Mouse (Mus musculus) erythroblast, adult 5-6 weeks (primary cell): ENCODE measurements around the gene Ppm1d. TPM values are rescaled to one million over a fixed set of nuclear protein-coding genes. Genes with fewer than 3 reads are reported as not detected.

Experiments used
- ATAC-seq: replicated peaks from 2 replicates; pipeline ENCODE4 v1.8.0; 2016; ENCODE audit warnings: moderate number of reproducible peaks, mild to moderate bottlenecking, moderate TSS enrichment, inconsistent platforms; ENCODE audit not compliant: poor library complexity, low FRiP score, severe bottlenecking
- total RNA-seq, 2 experiments: library from RNA; stranded (forward) in 1 of 2; stranded (reverse) in 1 of 2; fragments of 150-400 nt in 1 of 2; fragments of 200-764, 138-1000 nt in 1 of 2; gene quantifications; 2 replicates each; pipeline versions ENCODE4 v1.2.3 to v1.2.4; 2015 to 2017; ENCODE audit warnings: low replicate concordance in 2 of 2

Gene Ppm1d
- 58.6 and 66.0 TPM in 2 replicates for total RNA-seq (2015; ENCODE audit: low replicate concordance)
- 51.8 and 65.5 TPM in 2 replicates for total RNA-seq (2017; ENCODE audit: low replicate concordance)

- peak; percentile 85 for ATAC-seq
Observed at GRCm38 (mm10) chr11:85310713-85311574, at the start of gene Ppm1d. Ppm1d (plus strand) TSS chr11:85311244.

- no peak for ATAC-seq
Observed at GRCm38 (mm10) chr11:85264635-85265034, 46.4 kb upstream of the Ppm1d start.

- no peak for ATAC-seq
Observed at GRCm38 (mm10) chr11:85267393-85267792, 43.7 kb upstream of the Ppm1d start.

GRCm38 (mm10) chr11:85270631-85271030 lies 40.4 kb upstream of the Ppm1d start:
- peak; percentile 83 for ATAC-seq

GRCm38 (mm10) chr11:85273299-85273698 lies 37.7 kb upstream of the Ppm1d start:
- 0 out of 2 replicates have a peak, but pooled peaks have one; percentile 31 for ATAC-seq

- no peak for ATAC-seq
Observed at GRCm38 (mm10) chr11:85275151-85275550, 35.9 kb upstream of the Ppm1d start.

GRCm38 (mm10) chr11:85277609-85278008 lies 33.4 kb upstream of the Ppm1d start:
- no peak for ATAC-seq

GRCm38 (mm10) chr11:85278175-85278574 lies 32.9 kb upstream of the Ppm1d start:
- ATAC-seq = no peak

GRCm38 (mm10) chr11:85281219-85281878 lies 29.7 kb upstream of the Ppm1d start:
- no peak for ATAC-seq

GRCm38 (mm10) chr11:85297953-85298352 lies 13.1 kb upstream of the Ppm1d start:
- ATAC-seq = peak; percentile 99

GRCm38 (mm10) chr11:85299880-85300279 lies 11.2 kb upstream of the Ppm1d start:
- peak; percentile 44; the same call in 1 of the 2 replicates for ATAC-seq

GRCm38 (mm10) chr11:85301161-85301560 lies 9.9 kb upstream of the Ppm1d start:
- ATAC-seq = no peak

- no peak for ATAC-seq
Observed at GRCm38 (mm10) chr11:85301836-85302235, 9.2 kb upstream of the Ppm1d start.

- ATAC-seq = no peak
Observed at GRCm38 (mm10) chr11:85306577-85307260, 4.3 kb upstream of the Ppm1d start.

- no peak for ATAC-seq
Observed at GRCm38 (mm10) chr11:85308799-85309198, 2.2 kb upstream of the Ppm1d start.

GRCm38 (mm10) chr11:85310407-85310712 lies 684 bp upstream of the Ppm1d start:
- ATAC-seq = no peak

- peak; percentile 60 for ATAC-seq
Observed at GRCm38 (mm10) chr11:85311645-85312490, 824 bp downstream of the Ppm1d start.

- no peak for ATAC-seq
Observed at GRCm38 (mm10) chr11:85312818-85313217, 1.8 kb downstream of the Ppm1d start.

GRCm38 (mm10) chr11:85313361-85313760 lies 2.3 kb downstream of the Ppm1d start:
- ATAC-seq = no peak
